ENCODE assay signal across 9 mouse cellular contexts in the genomic region with DNA sequence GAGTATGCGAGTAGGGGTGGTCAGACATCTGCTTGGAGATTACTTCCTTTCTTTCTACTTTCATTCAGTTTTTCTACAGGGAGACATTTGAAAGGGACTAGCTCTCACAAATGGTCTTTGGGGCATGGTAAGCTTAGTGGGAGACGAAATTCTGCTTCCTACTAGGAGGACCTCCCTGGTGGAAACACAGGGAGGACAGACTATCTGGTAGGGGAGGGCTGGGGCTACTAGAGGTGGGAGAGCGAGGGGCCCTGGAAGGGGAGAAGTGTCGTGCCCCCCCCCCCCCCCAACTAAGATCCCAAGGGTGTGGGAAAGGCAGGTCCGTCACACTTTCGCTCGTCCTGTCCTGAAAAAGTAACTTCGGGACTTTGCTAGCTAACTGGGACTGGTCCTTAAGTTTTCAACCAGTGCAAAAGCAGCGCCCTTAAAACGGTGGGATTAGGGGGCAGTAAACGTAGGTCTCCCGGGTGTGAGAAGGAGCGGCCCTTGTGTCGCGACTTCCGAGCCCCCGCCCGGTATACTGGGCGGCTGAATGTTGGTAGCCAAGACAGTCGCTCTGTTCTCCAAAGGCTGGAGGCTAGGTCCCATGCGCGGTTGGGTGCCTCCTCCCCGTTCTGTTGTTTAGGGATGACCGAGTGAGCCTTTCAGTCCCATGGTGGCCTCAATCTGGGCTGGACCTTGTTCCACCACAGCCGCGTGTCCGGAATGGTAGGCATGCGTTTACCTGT.
A peak's percentile ranks its signal among the peaks of the same experiment; 100 is the strongest.
DNase-seq lines count a peak whose midpoint lies in the region; ATAC-seq lines count a peak whose summit lies in the region.
"Had no signal": no experiment of that assay in that cellular context is flagged by ENCODE, and none has a peak within 500 bp of the region (broad histone marks: within the 10 kb centered on the region; RNA-seq: fewer than 3 reads in every experiment).

No protein-coding gene starts in this region.

- intact Hi-C loops in heart, postnatal 10 days (cut with DNase I), result no loop called here

- H3K9me3 ChIP-seq in heart, embryonic 11.5 days (replicated peaks; ENCODE audit: control insufficient read depth, low read length), result no peaks in the 10 kb centered on the region
- no peaks in the 10 kb centered on the region for H3K9me3 ChIP-seq in hindbrain, embryonic 14.5 days (ENCODE audit: control insufficient read depth, low read length)
- no peaks in the 10 kb centered on the region; the same call in 1 of the 2 replicates for H3K9me3 ChIP-seq in midbrain, embryonic 13.5 days

- WGBS in heart, embryonic 11.5 days (ENCODE audit: insufficient replicate concordance), result 19% methylated on average over 28 of the region's 28 CpGs
- 13% methylated on average over 24 of the region's 28 CpGs for WGBS in hindbrain, embryonic 14.5 days
- WGBS in midbrain, embryonic 13.5 days, result 23% methylated on average over 28 of the region's 28 CpGs

- no peaks in the 10 kb centered on the region for H3K27me3 ChIP-seq in heart, embryonic 11.5 days (ENCODE audit: control insufficient read depth, insufficient read depth, low read length)
- peaks cover 14% of the 10 kb centered on the region; the same call in 1 of the 2 replicates for H3K27me3 ChIP-seq in hindbrain, embryonic 14.5 days (ENCODE audit: control insufficient read depth, insufficient read depth, low read length)
- peaks cover 6% of the 10 kb centered on the region; the same call in 1 of the 2 replicates for H3K27me3 ChIP-seq in midbrain, embryonic 13.5 days

- H3K27ac ChIP-seq in heart, embryonic 11.5 days (ENCODE audit: low read depth, low read length), result no peak overlapping the region
- no peak overlapping the region for H3K27ac ChIP-seq in hindbrain, embryonic 14.5 days
- H3K27ac ChIP-seq in midbrain, embryonic 13.5 days, result no peak overlapping the region

- peak overlapping the region; percentile 69 for H3K4me2 ChIP-seq in heart, embryonic 11.5 days
- H3K4me2 ChIP-seq in hindbrain, embryonic 14.5 days (replicated peaks), result peak overlapping the region; percentile 74
- peak overlapping the region; percentile 70 for H3K4me2 ChIP-seq in midbrain, embryonic 13.5 days (replicated peaks)

- peak overlapping the region; percentile 41 for H3K4me3 ChIP-seq in heart, embryonic 11.5 days (ENCODE audit: low read depth, low read length)
- peak overlapping the region; percentile 35 for H3K4me3 ChIP-seq in hindbrain, embryonic 14.5 days (replicated peaks; ENCODE audit: low read length)
- H3K4me3 ChIP-seq in midbrain, embryonic 13.5 days (replicated peaks), result peak overlapping the region; percentile 43

- no peak for ATAC-seq in heart, embryonic 11.5 days (replicated peaks; ENCODE audit: insufficient number of reproducible peaks, low FRiP score, low TSS enrichment)
- ATAC-seq in hindbrain, embryonic 14.5 days (ENCODE audit: low FRiP score), result no peak
- ATAC-seq in midbrain, embryonic 13.5 days, result peak; percentile 60
- ATAC-seq in cerebellum, adult (ENCODE audit: insufficient number of reproducible peaks, low FRiP score, low TSS enrichment), result no peak

- no peaks in the 10 kb centered on the region for H3K4me1 ChIP-seq in heart, embryonic 11.5 days (ENCODE audit: control insufficient read depth, insufficient read depth, low read length)
- H3K4me1 ChIP-seq in hindbrain, embryonic 14.5 days (replicated peaks; ENCODE audit: control insufficient read depth, insufficient read depth, low read length), result 0 out of 2 replicates have a peak, but pooled peaks cover 5% of the 10 kb centered on the region
- peaks cover 2% of the 10 kb centered on the region; the same call in 1 of the 2 replicates for H3K4me1 ChIP-seq in midbrain, embryonic 13.5 days (replicated peaks)

- no peak overlapping the region for H3K9ac ChIP-seq in heart, embryonic 11.5 days (ENCODE audit: low read depth, low read length)
- no peak overlapping the region for H3K9ac ChIP-seq in hindbrain, embryonic 14.5 days
- H3K9ac ChIP-seq in midbrain, embryonic 13.5 days (replicated peaks), result no peak overlapping the region

- DNase-seq in heart, postnatal 10 days, result no peak
- DNase-seq in embryo, embryonic 11 days, result peak; percentile 2
- DNase-seq in hindbrain, embryonic 14.5 days (ENCODE audit: low spot score), result no peak
- DNase-seq in ovary, adult 18-20 months (ENCODE audit: low spot score), result no peak
- no peak for DNase-seq in right cerebral cortex, adult 18-20 months
- DNase-seq: adrenal gland, postnatal 25 days had no signal

- no peaks in the 10 kb centered on the region for H3K36me3 ChIP-seq in heart, embryonic 11.5 days (ENCODE audit: control insufficient read depth, insufficient read depth, low read length)
- no peaks in the 10 kb centered on the region for H3K36me3 ChIP-seq in hindbrain, embryonic 14.5 days (replicated peaks; ENCODE audit: control insufficient read depth, insufficient read depth)
- no peaks in the 10 kb centered on the region for H3K36me3 ChIP-seq in midbrain, embryonic 13.5 days
